Mouse (Mus musculus): ENCODE data around the gene Ftl1. TPM values are rescaled to one million over a fixed set of nuclear protein-coding genes. Genes with fewer than 3 reads are reported as not detected.

Gene Ftl1
- total RNA-seq, 1 experiment from 2014 or later, result 1,165 TPM

GRCm38 (mm10) chr7:45421194-45421593, 38.5 kb downstream of the Ftl1 start:
- no peak for ATAC-seq (replicated peaks; ENCODE audit: insufficient number of reproducible peaks, low FRiP score, low TSS enrichment, poor library complexity, severe bottlenecking)

GRCm38 (mm10) chr7:45420615-45420919, 39.1 kb downstream of the Ftl1 start, which contains the start of gene Lhb:
Lhb (plus strand) TSS chr7:45420820.
- ATAC-seq (replicated peaks; ENCODE audit: insufficient number of reproducible peaks, low FRiP score, low TSS enrichment, poor library complexity, severe bottlenecking), result no peak

GRCm38 (mm10) chr7:45419859-45420614, 39.6 kb downstream of the Ftl1 start:
- ATAC-seq (replicated peaks; ENCODE audit: insufficient number of reproducible peaks, low FRiP score, low TSS enrichment, poor library complexity, severe bottlenecking), result no peak

GRCm38 (mm10) chr7:45417962-45418492, 41.7 kb downstream of the Ftl1 start:
- ATAC-seq (replicated peaks; ENCODE audit: insufficient number of reproducible peaks, low FRiP score, low TSS enrichment, poor library complexity, severe bottlenecking), result no peak

- no peak for ATAC-seq (replicated peaks; ENCODE audit: insufficient number of reproducible peaks, low FRiP score, low TSS enrichment, poor library complexity, severe bottlenecking)
Observed at GRCm38 (mm10) chr7:45415636-45416035, 44.0 kb downstream of the Ftl1 start.

GRCm38 (mm10) chr7:45414740-45415224, 44.9 kb downstream of the Ftl1 start:
- no peak for ATAC-seq (replicated peaks; ENCODE audit: insufficient number of reproducible peaks, low FRiP score, low TSS enrichment, poor library complexity, severe bottlenecking)

GRCm38 (mm10) chr7:45413864-45414739, 45.6 kb downstream of the Ftl1 start:
- ATAC-seq (replicated peaks; ENCODE audit: insufficient number of reproducible peaks, low FRiP score, low TSS enrichment, poor library complexity, severe bottlenecking), result 0 out of 2 replicates have a peak, but pooled peaks have one; percentile 13

GRCm38 (mm10) chr7:45413113-45413863, 46.4 kb downstream of the Ftl1 start, which contains the start of gene Ntf5:
Ntf5 (plus strand) TSS chr7:45413695.
- ATAC-seq (replicated peaks; ENCODE audit: insufficient number of reproducible peaks, low FRiP score, low TSS enrichment, poor library complexity, severe bottlenecking), result no peak

- no peak for ATAC-seq (replicated peaks; ENCODE audit: insufficient number of reproducible peaks, low FRiP score, low TSS enrichment, poor library complexity, severe bottlenecking)
Observed at GRCm38 (mm10) chr7:45412421-45412820, 47.3 kb downstream of the Ftl1 start.

- no peak for ATAC-seq (replicated peaks; ENCODE audit: insufficient number of reproducible peaks, low FRiP score, low TSS enrichment, poor library complexity, severe bottlenecking)
Observed at GRCm38 (mm10) chr7:45409497-45410163, 50.1 kb downstream of the Ftl1 start.

- no peak for ATAC-seq (replicated peaks; ENCODE audit: insufficient number of reproducible peaks, low FRiP score, low TSS enrichment, poor library complexity, severe bottlenecking)
Observed at GRCm38 (mm10) chr7:45408949-45409348, 50.7 kb downstream of the Ftl1 start.

GRCm38 (mm10) chr7:45408351-45408750, 51.3 kb downstream of the Ftl1 start:
- ATAC-seq (replicated peaks; ENCODE audit: insufficient number of reproducible peaks, low FRiP score, low TSS enrichment, poor library complexity, severe bottlenecking), result no peak

Other genes with a start within 250 kb of the Ftl1 start
- 4.7 to 8.7 TPM (median 6.1 TPM) in 3 replicates for gene Dkkl1, start 247.7 kb downstream of the Ftl1 start, total RNA-seq (2017)
- gene Tead2, start 244.1 kb downstream of the Ftl1 start, total RNA-seq (2017), result 0.48 to 2.5 TPM (median 0.64 TPM) in 3 replicates
- gene Cd37, start 220.8 kb downstream of the Ftl1 start, total RNA-seq (2017), result 112 to 185 TPM (median 125 TPM) in 3 replicates
- 0.64 TPM in 1 of 3 replicates, not detected in the others for gene Slc6a16, start 218.8 kb downstream of the Ftl1 start, total RNA-seq (2017)
- gene Slc6a21, start 182.4 kb downstream of the Ftl1 start, total RNA-seq (2017), result not detected in 3 replicates
- 9.7 to 15.3 TPM (median 10.4 TPM) in 3 replicates for gene Trpm4, start 126.1 kb downstream of the Ftl1 start, total RNA-seq (2017)
- not detected in 3 replicates for gene Hrc, start 124.6 kb downstream of the Ftl1 start, total RNA-seq (2017)
- gene Ppfia3, start 92.9 kb downstream of the Ftl1 start, total RNA-seq (2017), result 0.19 TPM in 1 of 3 replicates, not detected in the others
- not detected in 3 replicates for gene Lin7b, start 89.3 kb downstream of the Ftl1 start, total RNA-seq (2017)
- gene Snrnp70, start 64.1 kb downstream of the Ftl1 start, total RNA-seq (2017), result 293 to 444 TPM (median 324 TPM) in 3 replicates
- not detected in 3 replicates for gene Kcna7, start 54.2 kb downstream of the Ftl1 start, total RNA-seq (2017)
- gene Ntf5, start 46.2 kb downstream of the Ftl1 start, total RNA-seq (2017), result not detected in 3 replicates
- not detected in 3 replicates for gene Lhb, start 39.1 kb downstream of the Ftl1 start, total RNA-seq (2017)
- 3.6 to 4.9 TPM (median 3.9 TPM) in 3 replicates for gene Gys1, start 25.0 kb downstream of the Ftl1 start, total RNA-seq (2017)
- 18.0 to 33.4 TPM (median 23.3 TPM) in 3 replicates for gene Ruvbl2, start 21.8 kb downstream of the Ftl1 start, total RNA-seq (2017)
- 36.4 to 55.8 TPM (median 38.5 TPM) in 3 replicates for gene Bax, start 7.0 kb upstream of the Ftl1 start, total RNA-seq (2017)
- gene Tulp2, start 22.0 kb upstream of the Ftl1 start, total RNA-seq (2017), result 3.2 TPM in 1 of 3 replicates, not detected in the others
- not detected in 3 replicates for gene Gm45808, start 26.9 kb upstream of the Ftl1 start, total RNA-seq (2017)
- gene Dhdh, start 28.9 kb upstream of the Ftl1 start, total RNA-seq (2017), result 7.0 to 8.3 TPM (median 7.5 TPM) in 3 replicates
- gene Nucb1, start 50.5 kb upstream of the Ftl1 start, total RNA-seq (2017), result 128 to 251 TPM (median 142 TPM) in 3 replicates
- gene Ppp1r15a, start 66.4 kb upstream of the Ftl1 start, total RNA-seq (2017), result 204 to 390 TPM (median 221 TPM) in 3 replicates
- gene Plekha4, start 66.4 kb upstream of the Ftl1 start, total RNA-seq (2017), result 0.10 TPM in 1 of 3 replicates, not detected in the others
- not detected in 3 replicates for gene Hsd17b14, start 95.0 kb upstream of the Ftl1 start, total RNA-seq (2017)
- 5.1 to 21.4 TPM (median 11.9 TPM) in 3 replicates for gene Bcat2, start 110.3 kb upstream of the Ftl1 start, total RNA-seq (2017)
- not detected in 3 replicates for gene Fgf21, start 155.6 kb upstream of the Ftl1 start, total RNA-seq (2017)
- gene Fut1, start 157.4 kb upstream of the Ftl1 start, total RNA-seq (2017), result not detected in 3 replicates
- not detected in 3 replicates for gene Izumo1, start 161.9 kb upstream of the Ftl1 start, total RNA-seq (2017)
- gene Rasip1, start 167.6 kb upstream of the Ftl1 start, total RNA-seq (2017), result 0.11 to 0.48 TPM in 2 of 3 replicates, not detected in the other
- gene Mamstr, start 180.1 kb upstream of the Ftl1 start, total RNA-seq (2017), result 0.19 TPM in 1 of 3 replicates, not detected in the others
- gene Fut2, start 206.5 kb upstream of the Ftl1 start, total RNA-seq (2017), result 1.4 TPM in 1 of 3 replicates, not detected in the others
- gene Ntn5, start 224.1 kb upstream of the Ftl1 start, total RNA-seq (2017), result not detected in 3 replicates
- not detected in 3 replicates for gene Sec1, start 234.5 kb upstream of the Ftl1 start, total RNA-seq (2017)
- gene Car11, start 240.0 kb upstream of the Ftl1 start, total RNA-seq (2017), result not detected in 3 replicates
- gene Dbp, start 245.2 kb upstream of the Ftl1 start, total RNA-seq (2017), result 4.3 to 13.1 TPM (median 4.5 TPM) in 3 replicates